Mouse (Mus musculus) lung, adult 2 months (tissue): ENCODE data around the gene Wfdc18.

Experiments
- CTCF ChIP-seq: fragments of 200-500 bp; IDR thresholded peaks from 2 replicates; pipeline ENCODE4 v1.5.1; 2011; ENCODE audit warnings: mild to moderate bottlenecking, low read length, control low read depth; ENCODE audit not compliant: insufficient read depth
- POLR2A ChIP-seq: fragments of 200-500 bp; IDR thresholded peaks from 2 replicates; pipeline ENCODE4 v1.6.1; 2011; ENCODE audit warnings: low read depth, mild to moderate bottlenecking, control low read depth, low read length, borderline replicate concordance; ENCODE audit errors: extremely low read depth

DNA sequence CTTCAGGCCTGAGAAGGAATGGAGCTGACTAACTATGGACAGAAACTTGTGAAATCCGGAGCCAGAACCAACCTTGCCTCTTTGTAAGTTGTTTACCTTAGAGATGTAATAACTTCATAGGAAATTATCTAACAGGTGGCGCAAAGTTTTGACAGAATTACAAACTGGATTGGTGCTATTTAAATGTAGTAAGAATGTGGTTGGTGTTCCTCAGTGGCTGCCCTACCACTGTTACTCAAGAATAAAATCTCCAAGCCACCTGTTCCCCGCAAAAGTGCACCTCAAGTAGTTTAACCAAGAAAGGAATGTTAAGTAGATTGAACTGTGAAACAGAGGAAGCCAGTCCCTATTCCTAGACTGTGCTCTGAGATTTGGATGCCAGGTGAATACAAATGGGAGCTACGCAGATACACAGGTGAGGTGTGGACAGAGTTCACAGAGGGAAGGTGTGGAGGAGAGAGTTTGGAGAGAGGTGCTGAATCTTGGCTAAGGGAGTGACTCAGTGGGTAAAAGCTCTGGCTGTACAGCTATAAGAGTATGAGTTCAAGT, 31.7 kb downstream of the Wfdc18 start:
- TF ChIP-seq CTCF: no peak
- no peak for TF ChIP-seq POLR2A
